Mouse (Mus musculus) small intestine, adult 2 months (tissue): ENCODE measurements around the gene Ntm.

Source experiments
- CTCF ChIP-seq: fragments of 200-500 bp; IDR thresholded peaks from 2 replicates; pipeline ENCODE4 v1.5.1; 2012; ENCODE audit warnings: low read depth, mild to moderate bottlenecking, control low read depth, inconsistent platforms, low read length, moderate library complexity, mixed read lengths; ENCODE audit not compliant: insufficient replicate concordance, insufficient read length; ENCODE audit errors: extremely low read depth
- POLR2A ChIP-seq: fragments of 200-500 bp; IDR thresholded peaks from 2 replicates; pipeline ENCODE4 v1.6.1; 2012; ENCODE audit warnings: low read depth, mild to moderate bottlenecking, control low read depth, inconsistent platforms, low read length, moderate library complexity

- TF ChIP-seq POLR2A (no peak), CTCF (no peak)
Observed at GRCm38 (mm10) chr9:29578226-29578625, 384.7 kb downstream of the Ntm start.
